Mouse (Mus musculus) neural tube, embryonic 13.5 days (tissue): ENCODE data around the gene Magi2. TPM values are rescaled to one million over a fixed set of nuclear protein-coding genes. Genes with fewer than 3 reads are reported as not detected.

Source experiments
- ATAC-seq: fragments of 200-750 bp; cut with Nextera tagmentation; 2 replicates; pipeline ENCODE4 v1.8.0; 2017; ENCODE audit warnings: low read depth, mild to moderate bottlenecking, moderate TSS enrichment, moderate library complexity
- H3K27ac ChIP-seq: fragments of 300-500 bp; sonication (generic); replicated peaks from 2 replicates; pipeline ENCODE4 v1.5.1; 2015; ENCODE audit warnings: moderate library complexity, mild to moderate bottlenecking, inconsistent platforms
- H3K27me3 ChIP-seq: fragments of 300-500 bp; sonication (generic); 2 replicates; pipeline ENCODE4 v1.6.1; 2015; ENCODE audit warnings: mild to moderate bottlenecking, inconsistent platforms
- H3K36me3 ChIP-seq: fragments of 300-500 bp; sonication (generic); 2 replicates; pipeline ENCODE4 v1.6.1; 2015; ENCODE audit warnings: mild to moderate bottlenecking, inconsistent platforms
- H3K4me1 ChIP-seq: fragments of 300-500 bp; sonication (generic); replicated peaks from 2 replicates; pipeline ENCODE4 v1.6.1; 2015; ENCODE audit warnings: inconsistent platforms
- H3K4me2 ChIP-seq: fragments of 300-500 bp; sonication (generic); 2 replicates; pipeline ENCODE4 v1.6.1; 2015; ENCODE audit warnings: inconsistent platforms, mild to moderate bottlenecking, moderate library complexity
- H3K4me3 ChIP-seq: fragments of 300-500 bp; sonication (generic); 2 replicates; pipeline ENCODE4 v1.5.1; 2015; ENCODE audit warnings: mild to moderate bottlenecking, inconsistent platforms
- H3K9ac ChIP-seq: fragments of 300-500 bp; sonication (generic); 2 replicates; pipeline ENCODE4 v1.6.1; 2015; ENCODE audit warnings: moderate library complexity, mild to moderate bottlenecking, inconsistent platforms
- H3K9me3 ChIP-seq: fragments of 300-500 bp; sonication (generic); 2 replicates; pipeline ENCODE4 v1.6.1; 2016; ENCODE audit warnings: inconsistent platforms
- WGBS: fragments of 180-500 bp; shearing (Covaris S2); methylation state at CpG from one replicate; pipeline ENCODE4 v1.1.7; 2015; 5-methylcytosine and 5-hydroxymethylcytosine counted together
- polyA plus RNA-seq: library from polyadenylated mRNA; unstranded; fragments of >200 nt; fragmentation: Nextera tagmentation; extraction: Ambion mirVana; gene quantifications from 2 replicates; pipeline ENCODE4 v1.2.1, GENCODE M21; 2015

Magi2 gene
- polyA plus RNA-seq, 1 experiment from 2014 or later: 23.1 TPM

DNA sequence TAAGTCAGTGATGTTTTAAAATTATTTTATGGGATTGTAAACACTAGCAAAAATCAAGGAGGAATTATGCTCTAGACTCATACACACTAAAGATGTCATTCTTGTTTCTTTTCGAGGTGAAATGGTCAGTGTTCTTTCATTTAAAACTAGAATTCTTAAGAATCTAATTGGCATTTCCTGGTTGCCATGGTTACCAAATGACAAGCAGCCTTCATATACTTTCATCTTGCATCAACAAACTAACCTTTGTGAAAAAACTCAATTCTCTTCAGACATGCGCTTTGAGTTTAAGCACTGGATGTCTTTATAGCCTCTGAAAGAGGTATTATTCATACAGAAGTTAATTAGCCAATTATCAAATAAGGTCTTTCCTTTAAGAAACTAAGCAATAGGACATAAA lies 830.0 kb downstream of the Magi2 start:
- H3K36me3 ChIP-seq: no peaks in the 10 kb centered on the region
- no peak overlapping the region for H3K27ac ChIP-seq
- no peak overlapping the region for H3K4me3 ChIP-seq
- no peaks in the 10 kb centered on the region for H3K27me3 ChIP-seq
- ATAC-seq: no peak
- no peak overlapping the region for H3K4me2 ChIP-seq
- H3K9me3 ChIP-seq: no peaks in the 10 kb centered on the region
- 63% methylated on average over 2 of the region's 2 CpGs for WGBS
- H3K9ac ChIP-seq: no peak overlapping the region
- peaks cover 11% of the 10 kb centered on the region for H3K4me1 ChIP-seq

GRCm38 (mm10) chr5:20062011-20062410 lies 835.2 kb downstream of the Magi2 start:
- Histone ChIP-seq H3K36me3 (no peaks in the 10 kb centered on the region), H3K27ac (no peak overlapping the region), H3K9me3 (no peaks in the 10 kb centered on the region), H3K4me1 (no peaks in the 10 kb centered on the region; the same call in 1 of the 2 replicates), H3K4me2 (no peak overlapping the region), H3K9ac (no peak overlapping the region), H3K27me3 (no peaks in the 10 kb centered on the region), H3K4me3 (no peak overlapping the region)
- WGBS: 84% methylated on average over 4 of the region's 4 CpGs
- ATAC-seq: no peak

DNA sequence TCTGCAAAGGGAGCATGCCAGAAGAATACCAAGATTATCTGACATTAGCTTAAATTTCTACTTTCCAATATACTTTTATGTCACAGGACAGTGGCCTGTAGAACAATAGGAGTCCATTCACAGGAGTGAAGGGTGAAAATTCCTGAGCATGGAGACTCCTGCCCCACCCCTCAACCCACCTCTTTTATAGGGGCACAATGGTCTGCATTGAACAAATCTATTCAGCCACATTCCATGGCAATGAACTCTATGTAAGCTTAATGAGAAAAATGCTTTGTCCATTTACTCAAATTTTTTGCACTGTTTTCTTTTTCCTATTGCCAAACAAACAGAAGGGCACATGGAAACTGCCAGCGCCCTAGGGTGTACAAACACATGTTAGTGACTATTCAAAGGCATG lies 838.2 kb downstream of the Magi2 start:
- Histone ChIP-seq H3K9ac (no peak overlapping the region), H3K4me2 (no peak overlapping the region), H3K9me3 (no peaks in the 10 kb centered on the region), H3K27me3 (no peaks in the 10 kb centered on the region), H3K27ac (no peak overlapping the region), H3K36me3 (no peaks in the 10 kb centered on the region), H3K4me3 (no peak overlapping the region), H3K4me1 (peaks cover 8% of the 10 kb centered on the region)
- 57% methylated on average over 1 of the region's 1 CpGs for WGBS
- no peak for ATAC-seq

GRCm38 (mm10) chr5:20068496-20068895 lies 841.7 kb downstream of the Magi2 start:
- Histone ChIP-seq H3K36me3 (no peaks in the 10 kb centered on the region), H3K4me3 (no peak overlapping the region), H3K9me3 (no peaks in the 10 kb centered on the region), H3K4me1 (peaks cover 8% of the 10 kb centered on the region), H3K27me3 (no peaks in the 10 kb centered on the region), H3K4me2 (no peak overlapping the region), H3K9ac (no peak overlapping the region), H3K27ac (0 out of 2 replicates have a peak overlapping the region, but pooled peaks have one; percentile 33)
- ATAC-seq: no peak
- 11% methylated on average over 1 of the region's 1 CpGs for WGBS

- no peak overlapping the region for H3K9ac ChIP-seq
- H3K27me3 ChIP-seq: no peaks in the 10 kb centered on the region
- no peak for ATAC-seq
- H3K36me3 ChIP-seq: no peaks in the 10 kb centered on the region
- no peak overlapping the region for H3K4me3 ChIP-seq
- WGBS: 16% methylated on average over 3 of the region's 3 CpGs
- H3K4me2 ChIP-seq: no peak overlapping the region
- peaks cover 8% of the 10 kb centered on the region for H3K4me1 ChIP-seq
- no peak overlapping the region for H3K27ac ChIP-seq
- H3K9me3 ChIP-seq: no peaks in the 10 kb centered on the region
These were observed 842.2 kb downstream of the Magi2 start for GRCm38 (mm10) chr5:20068921-20069486.

DNA sequence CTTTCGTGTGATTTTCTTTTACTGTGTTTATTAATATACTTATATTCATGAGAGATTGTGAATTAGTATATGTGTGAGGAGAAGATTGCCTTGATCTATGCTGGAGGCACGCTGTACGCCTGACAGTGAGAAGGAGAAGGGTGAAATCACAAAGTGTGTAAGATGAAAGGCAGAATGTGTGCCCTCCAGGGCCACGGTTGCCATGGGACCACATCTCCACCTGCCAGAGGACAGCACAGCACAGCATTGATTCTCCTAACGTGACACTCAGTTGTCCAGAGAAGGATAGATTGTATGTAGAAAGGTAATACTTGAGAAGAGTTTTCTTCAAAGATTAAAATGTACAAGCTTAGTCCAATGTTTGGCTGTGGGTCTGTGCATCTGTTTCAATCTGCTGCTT lies 847.3 kb downstream of the Magi2 start:
- no peaks in the 10 kb centered on the region for H3K27me3 ChIP-seq
- no peak overlapping the region for H3K4me2 ChIP-seq
- no peak overlapping the region for H3K9ac ChIP-seq
- H3K27ac ChIP-seq: no peak overlapping the region
- ATAC-seq: no peak
- 75% methylated on average over 5 of the region's 5 CpGs for WGBS
- H3K4me1 ChIP-seq: no peaks in the 10 kb centered on the region; the same call in 1 of the 2 replicates
- H3K9me3 ChIP-seq: no peaks in the 10 kb centered on the region
- H3K4me3 ChIP-seq: no peak overlapping the region
- H3K36me3 ChIP-seq: no peaks in the 10 kb centered on the region

- Histone ChIP-seq H3K27ac (no peak overlapping the region), H3K4me3 (no peak overlapping the region), H3K4me1 (no peaks in the 10 kb centered on the region), H3K9ac (no peak overlapping the region), H3K4me2 (no peak overlapping the region), H3K36me3 (no peaks in the 10 kb centered on the region), H3K9me3 (no peaks in the 10 kb centered on the region), H3K27me3 (no peaks in the 10 kb centered on the region)
- 91% methylated on average over 4 of the region's 4 CpGs for WGBS
- ATAC-seq: no peak
These were observed 848.0 kb downstream of the Magi2 start for GRCm38 (mm10) chr5:20074867-20075266.

DNA sequence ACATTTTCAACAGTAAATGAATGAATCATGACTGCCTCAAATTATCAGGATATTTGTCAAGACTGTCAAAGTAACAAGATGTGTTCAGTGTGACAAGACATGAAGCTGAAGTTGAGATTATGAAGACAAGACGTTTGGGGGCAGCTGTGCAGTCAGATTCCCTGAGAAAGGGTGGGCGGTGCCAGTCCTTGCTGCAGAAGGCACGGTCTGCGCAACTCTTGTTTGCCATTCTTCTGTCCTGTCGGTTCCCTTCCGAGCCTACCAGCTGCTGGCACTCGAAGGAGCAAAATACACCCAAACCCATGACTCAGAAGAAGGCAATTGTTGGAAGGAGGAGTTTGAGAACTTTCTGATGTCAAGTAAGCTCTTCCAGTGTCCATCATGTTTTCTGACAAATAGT lies 852.1 kb downstream of the Magi2 start:
- H3K4me3 ChIP-seq: no peak overlapping the region
- H3K9me3 ChIP-seq: no peaks in the 10 kb centered on the region
- no peaks in the 10 kb centered on the region for H3K36me3 ChIP-seq
- H3K4me2 ChIP-seq: no peak overlapping the region
- no peaks in the 10 kb centered on the region for H3K4me1 ChIP-seq
- no peak for ATAC-seq
- WGBS: 84% methylated on average over 7 of the region's 7 CpGs
- H3K27ac ChIP-seq: no peak overlapping the region
- no peak overlapping the region for H3K9ac ChIP-seq
- no peaks in the 10 kb centered on the region for H3K27me3 ChIP-seq

- H3K9me3 ChIP-seq: no peaks in the 10 kb centered on the region
- H3K36me3 ChIP-seq: no peaks in the 10 kb centered on the region
- no peak overlapping the region for H3K4me2 ChIP-seq
- no peaks in the 10 kb centered on the region for H3K27me3 ChIP-seq
- no peaks in the 10 kb centered on the region for H3K4me1 ChIP-seq
- no peak overlapping the region for H3K9ac ChIP-seq
- WGBS: 87% methylated on average over 9 of the region's 9 CpGs
- H3K27ac ChIP-seq: no peak overlapping the region
- no peak for ATAC-seq
- H3K4me3 ChIP-seq: no peak overlapping the region
These were observed 853.9 kb downstream of the Magi2 start for GRCm38 (mm10) chr5:20080605-20081309.

- H3K9ac ChIP-seq: no peak overlapping the region
- 97% methylated on average over 1 of the region's 1 CpGs for WGBS
- H3K36me3 ChIP-seq: no peaks in the 10 kb centered on the region
- no peak overlapping the region for H3K4me2 ChIP-seq
- no peaks in the 10 kb centered on the region for H3K9me3 ChIP-seq
- no peaks in the 10 kb centered on the region for H3K4me1 ChIP-seq
- no peak overlapping the region for H3K27ac ChIP-seq
- no peak for ATAC-seq
- no peak overlapping the region for H3K4me3 ChIP-seq
- no peaks in the 10 kb centered on the region for H3K27me3 ChIP-seq
These were observed 855.5 kb downstream of the Magi2 start for GRCm38 (mm10) chr5:20082368-20082767.

DNA sequence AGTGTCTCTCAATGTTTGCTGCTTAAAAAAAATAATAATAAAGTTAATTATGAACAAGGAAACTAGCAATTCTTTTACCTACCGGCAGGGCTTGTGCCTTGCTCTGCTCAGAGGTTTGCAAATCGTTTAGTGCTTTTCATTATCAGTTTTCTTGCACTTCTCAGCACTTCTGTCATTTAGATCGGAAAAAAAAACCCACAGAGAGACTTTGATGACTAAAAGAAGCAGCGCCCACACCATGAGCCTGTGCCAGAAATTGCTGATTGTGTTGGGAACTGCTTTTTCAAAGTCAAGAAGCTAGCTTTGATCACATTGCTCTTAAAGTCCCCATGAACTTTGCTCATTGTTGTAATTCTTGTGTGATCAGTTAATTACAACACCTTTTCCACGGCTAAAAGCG lies 860.2 kb downstream of the Magi2 start:
- WGBS: 78% methylated on average over 6 of the region's 6 CpGs
- ATAC-seq: no peak
- H3K4me3 ChIP-seq: no peak overlapping the region

GRCm38 (mm10) chr5:20103869-20104268 lies 877.0 kb downstream of the Magi2 start:
- Histone ChIP-seq H3K9ac (no peak overlapping the region), H3K27me3 (no peaks in the 10 kb centered on the region), H3K36me3 (no peaks in the 10 kb centered on the region), H3K27ac (no peak overlapping the region), H3K4me1 (peaks cover 21% of the 10 kb centered on the region), H3K4me3 (no peak overlapping the region), H3K9me3 (no peaks in the 10 kb centered on the region), H3K4me2 (no peak overlapping the region)
- peak; percentile 60 for ATAC-seq

More for the DNA sequence above, 860.2 kb downstream of the Magi2 start:
- Histone ChIP-seq H3K36me3 (no peaks in the 10 kb centered on the region), H3K4me1 (no peaks in the 10 kb centered on the region), H3K9ac (no peak overlapping the region), H3K27me3 (no peaks in the 10 kb centered on the region), H3K4me2 (no peak overlapping the region), H3K9me3 (no peaks in the 10 kb centered on the region), H3K27ac (no peak overlapping the region)

GRCm38 (mm10) chr5:20104496-20104895 lies 877.7 kb downstream of the Magi2 start:
- Histone ChIP-seq H3K9me3 (no peaks in the 10 kb centered on the region), H3K27ac (no peak overlapping the region), H3K9ac (no peak overlapping the region), H3K36me3 (no peaks in the 10 kb centered on the region), H3K4me2 (no peak overlapping the region), H3K4me3 (no peak overlapping the region), H3K4me1 (peaks cover 21% of the 10 kb centered on the region), H3K27me3 (no peaks in the 10 kb centered on the region)
- 67% methylated on average over 3 of the region's 3 CpGs for WGBS
- ATAC-seq: no peak
